Mouse (Mus musculus): ENCODE data around the gene Zbtb38.
A peak's percentile ranks its signal among the peaks of the same experiment; 100 is the strongest.
"Not testable (repeated sequence)": the region's sequence is repeated elsewhere in the genome, so short reads cannot be mapped to it uniquely, and the experiment has no call there.

The Zbtb38 gene

GRCm38 (mm10) chr9:96684165-96684792, 68.4 kb downstream of the Zbtb38 start:
- no peak for DNase-seq (ENCODE audit: low spot score in 2 of 2)

GRCm38 (mm10) chr9:96678611-96679010, 74.0 kb downstream of the Zbtb38 start:
- no peak for DNase-seq (ENCODE audit: low spot score in 2 of 2)

GRCm38 (mm10) chr9:96677711-96678110, 74.9 kb downstream of the Zbtb38 start:
- not testable (repeated sequence) for DNase-seq (ENCODE audit: low spot score in 2 of 2)

GRCm38 (mm10) chr9:96676671-96677070, 76.0 kb downstream of the Zbtb38 start:
- no peak for DNase-seq (ENCODE audit: low spot score in 2 of 2)

GRCm38 (mm10) chr9:96675763-96676640, 76.6 kb downstream of the Zbtb38 start:
- no peak for DNase-seq (ENCODE audit: low spot score in 2 of 2)

- peak; percentile 32 to 48 for DNase-seq (ENCODE audit: low spot score in 2 of 2)
Observed at GRCm38 (mm10) chr9:96675071-96675762, 77.4 kb downstream of the Zbtb38 start.

GRCm38 (mm10) chr9:96674301-96674700, 78.3 kb downstream of the Zbtb38 start:
- no peak for DNase-seq (ENCODE audit: low spot score in 2 of 2)

- no peak for DNase-seq (ENCODE audit: low spot score in 2 of 2)
Observed at GRCm38 (mm10) chr9:96672466-96672865, 80.2 kb downstream of the Zbtb38 start.

GRCm38 (mm10) chr9:96671249-96671648, 81.4 kb downstream of the Zbtb38 start:
- no peak for DNase-seq (ENCODE audit: low spot score in 2 of 2)

- DNase-seq (ENCODE audit: low spot score in 2 of 2): peak; percentile 94
Observed at GRCm38 (mm10) chr9:96669877-96670276, 82.8 kb downstream of the Zbtb38 start.

- no peak for DNase-seq (ENCODE audit: low spot score in 2 of 2)
Observed at GRCm38 (mm10) chr9:96668628-96669027, 84.0 kb downstream of the Zbtb38 start.

- no peak for DNase-seq (ENCODE audit: low spot score in 2 of 2)
Observed at GRCm38 (mm10) chr9:96660510-96661244, 92.0 kb downstream of the Zbtb38 start.

GRCm38 (mm10) chr9:96659801-96660200, 92.8 kb downstream of the Zbtb38 start:
- DNase-seq (ENCODE audit: low spot score in 2 of 2): no peak

- no peak for DNase-seq (ENCODE audit: low spot score in 2 of 2)
Observed at GRCm38 (mm10) chr9:96653538-96653937, 99.1 kb downstream of the Zbtb38 start.

- DNase-seq (ENCODE audit: low spot score in 2 of 2): no peak
Observed at GRCm38 (mm10) chr9:96652763-96653162, 99.9 kb downstream of the Zbtb38 start.

- DNase-seq (ENCODE audit: low spot score in 2 of 2): no peak
Observed at GRCm38 (mm10) chr9:96650807-96651206, 101.8 kb downstream of the Zbtb38 start.

GRCm38 (mm10) chr9:96649924-96650323, 102.7 kb downstream of the Zbtb38 start:
- no peak for DNase-seq (ENCODE audit: low spot score in 2 of 2)

GRCm38 (mm10) chr9:96649362-96649761, 103.3 kb downstream of the Zbtb38 start:
- DNase-seq (ENCODE audit: low spot score in 2 of 2): no peak

GRCm38 (mm10) chr9:96646668-96647295, 105.8 kb downstream of the Zbtb38 start:
- DNase-seq (ENCODE audit: low spot score in 2 of 2): no peak

GRCm38 (mm10) chr9:96644840-96645239, 107.8 kb downstream of the Zbtb38 start:
- no peak for DNase-seq (ENCODE audit: low spot score in 2 of 2)

GRCm38 (mm10) chr9:96644002-96644401, 108.6 kb downstream of the Zbtb38 start:
- not testable (repeated sequence) for DNase-seq (ENCODE audit: low spot score in 2 of 2)

Measured in heart, adult 9 months (tissue).